10 mouse cellular contexts compared by ENCODE assay signal in the genomic region with DNA sequence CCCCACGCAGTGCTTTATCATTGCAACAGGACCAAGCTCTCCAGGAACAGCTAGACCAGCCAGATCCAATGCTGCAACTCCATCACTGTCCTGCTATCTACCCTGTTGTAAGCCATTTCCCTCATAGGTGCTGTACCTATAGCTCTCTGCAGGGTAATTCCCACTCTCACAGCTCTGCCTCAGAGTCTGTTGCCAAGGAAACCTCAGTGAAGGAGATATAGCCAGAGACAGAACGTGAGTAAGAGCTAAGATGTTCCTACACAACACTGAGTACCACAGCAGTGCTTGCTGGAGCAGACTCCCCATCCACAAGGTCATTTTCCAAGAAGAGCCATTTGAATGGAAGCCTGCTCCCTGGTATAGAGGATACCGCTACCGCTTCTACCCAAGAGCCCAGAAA. TPM values are rescaled to one million over a fixed set of nuclear protein-coding genes. Genes with fewer than 3 reads are reported as not detected.
A peak's percentile ranks its signal among the peaks of the same experiment; 100 is the strongest.
DNase-seq lines count a peak whose midpoint lies in the region; ATAC-seq lines count a peak whose summit lies in the region.
"Had no signal": no experiment of that assay in that cellular context is flagged by ENCODE, and none has a peak within 500 bp of the region (broad histone marks: within the 10 kb centered on the region; RNA-seq: fewer than 3 reads in every experiment).

No protein-coding gene starts in this region.

- H3K9ac ChIP-seq in heart, embryonic 14.5 days (ENCODE audit: low read length), result no peak overlapping the region
- no peak overlapping the region for H3K9ac ChIP-seq in heart, embryonic 11.5 days (ENCODE audit: low read depth, low read length)
- H3K9ac ChIP-seq in lung, embryonic 15.5 days, result no peak overlapping the region
- no peak overlapping the region for H3K9ac ChIP-seq in embryonic facial prominence, embryonic 15.5 days
- peak overlapping the region; percentile 51 for H3K9ac ChIP-seq in limb, embryonic 13.5 days

- no peaks in the 10 kb centered on the region for H3K9me3 ChIP-seq in heart, embryonic 14.5 days (ENCODE audit: control insufficient read depth, low read length)
- H3K9me3 ChIP-seq in heart, embryonic 11.5 days (replicated peaks; ENCODE audit: control insufficient read depth, low read length), result no peaks in the 10 kb centered on the region
- H3K9me3 ChIP-seq in lung, embryonic 15.5 days, result no peaks in the 10 kb centered on the region
- no peaks in the 10 kb centered on the region for H3K9me3 ChIP-seq in embryonic facial prominence, embryonic 15.5 days (replicated peaks)
- H3K9me3 ChIP-seq in limb, embryonic 13.5 days, result no peaks in the 10 kb centered on the region

- ATAC-seq in heart, embryonic 14.5 days (ENCODE audit: insufficient number of reproducible peaks, insufficient read depth, low FRiP score, low read depth), result no peak
- ATAC-seq in heart, embryonic 11.5 days (replicated peaks; ENCODE audit: insufficient number of reproducible peaks, low FRiP score, low TSS enrichment), result no peak
- ATAC-seq in lung, embryonic 15.5 days (ENCODE audit: borderline replicate concordance, extremely low read depth, low FRiP score, low TSS enrichment), result no peak
- no peak for ATAC-seq in embryonic facial prominence, embryonic 15.5 days (ENCODE audit: insufficient number of reproducible peaks, low FRiP score, low TSS enrichment, low read depth)
- no peak for ATAC-seq in limb, embryonic 13.5 days (ENCODE audit: low FRiP score, low read depth)

- H3K36me3 ChIP-seq in heart, embryonic 14.5 days (ENCODE audit: control insufficient read depth, insufficient read depth, low read length), result no peaks in the 10 kb centered on the region
- no peaks in the 10 kb centered on the region for H3K36me3 ChIP-seq in heart, embryonic 11.5 days (ENCODE audit: control insufficient read depth, insufficient read depth, low read length)
- H3K36me3 ChIP-seq in lung, embryonic 15.5 days, result no peaks in the 10 kb centered on the region
- H3K36me3 ChIP-seq in embryonic facial prominence, embryonic 15.5 days, result no peaks in the 10 kb centered on the region
- H3K36me3 ChIP-seq in limb, embryonic 13.5 days, result no peaks in the 10 kb centered on the region

- DNase-seq in lung, postnatal 36 days, result no peak
- DNase-seq in kidney, postnatal 4 days, result no peak
- DNase-seq: kidney, postnatal 14 days; liver had no signal

- 0 out of 4 replicates have a peak overlapping the region, but pooled peaks of 1 of the 2 experiments have one; percentile 11 for H3K27ac ChIP-seq in heart, embryonic 14.5 days (replicated peaks in 1 of 2; ENCODE audit: control insufficient read depth in 1 of 2, insufficient read depth in 1 of 2, low read depth in 2 of 2, low read length in 2 of 2)
- no peak overlapping the region for H3K27ac ChIP-seq in heart, embryonic 11.5 days (ENCODE audit: low read depth, low read length)
- no peak overlapping the region for H3K27ac ChIP-seq in lung, embryonic 15.5 days
- H3K27ac ChIP-seq in embryonic facial prominence, embryonic 15.5 days (replicated peaks), result peak overlapping the region; percentile 86
- H3K27ac ChIP-seq in limb, embryonic 13.5 days, result peak overlapping the region; percentile 87; the same call in 1 of the 2 replicates

- H3K4me1 ChIP-seq in heart, embryonic 14.5 days (ENCODE audit: control insufficient read depth in 2 of 2, insufficient read depth in 2 of 2, low read length in 2 of 2), result peaks cover 16 to 20% of the 10 kb centered on the region in 2 experiments
- H3K4me1 ChIP-seq in heart, embryonic 11.5 days (ENCODE audit: control insufficient read depth, insufficient read depth, low read length), result peaks cover 14% of the 10 kb centered on the region
- H3K4me1 ChIP-seq in lung, embryonic 15.5 days, result peaks cover 33% of the 10 kb centered on the region
- peaks cover 37% of the 10 kb centered on the region for H3K4me1 ChIP-seq in embryonic facial prominence, embryonic 15.5 days
- H3K4me1 ChIP-seq in limb, embryonic 13.5 days, result peaks cover 45% of the 10 kb centered on the region

- no peaks in the 10 kb centered on the region for H3K27me3 ChIP-seq in heart, embryonic 14.5 days (ENCODE audit: control insufficient read depth, insufficient read depth, low read length)
- H3K27me3 ChIP-seq in heart, embryonic 11.5 days (ENCODE audit: control insufficient read depth, insufficient read depth, low read length), result no peaks in the 10 kb centered on the region
- H3K27me3 ChIP-seq in lung, embryonic 15.5 days, result no peaks in the 10 kb centered on the region
- no peaks in the 10 kb centered on the region for H3K27me3 ChIP-seq in embryonic facial prominence, embryonic 15.5 days
- no peaks in the 10 kb centered on the region for H3K27me3 ChIP-seq in limb, embryonic 13.5 days

- H3K4me3 ChIP-seq in heart, embryonic 14.5 days (ENCODE audit: control insufficient read depth in 1 of 2, insufficient read depth in 1 of 2, low read depth in 1 of 2, low read length in 2 of 2), result no peak overlapping the region
- no peak overlapping the region for H3K4me3 ChIP-seq in heart, embryonic 11.5 days (ENCODE audit: low read depth, low read length)
- no peak overlapping the region for H3K4me3 ChIP-seq in lung, embryonic 15.5 days
- peak overlapping the region; percentile 35 for H3K4me3 ChIP-seq in embryonic facial prominence, embryonic 15.5 days (replicated peaks)
- H3K4me3 ChIP-seq in limb, embryonic 13.5 days, result peak overlapping the region; percentile 37
- H3K4me3 ChIP-seq: megakaryocyte, embryonic 14.5 days had no signal

- H3K4me2 ChIP-seq in heart, embryonic 14.5 days (ENCODE audit: low read length), result peak overlapping the region; percentile 64; the same call in 1 of the 2 replicates
- no peak overlapping the region for H3K4me2 ChIP-seq in heart, embryonic 11.5 days
- H3K4me2 ChIP-seq in lung, embryonic 15.5 days, result peak overlapping the region; percentile 46
- H3K4me2 ChIP-seq in embryonic facial prominence, embryonic 15.5 days (replicated peaks), result peak overlapping the region; percentile 47
- peak overlapping the region; percentile 63 for H3K4me2 ChIP-seq in limb, embryonic 13.5 days (replicated peaks)

- 80% methylated on average over 4 of the region's 4 CpGs for WGBS in heart, embryonic 14.5 days
- WGBS in heart, embryonic 11.5 days (ENCODE audit: insufficient replicate concordance), result 80% methylated on average over 4 of the region's 4 CpGs
- WGBS in lung, embryonic 15.5 days, result 80% methylated on average over 4 of the region's 4 CpGs
- 80% methylated on average over 4 of the region's 4 CpGs for WGBS in embryonic facial prominence, embryonic 15.5 days
- WGBS in limb, embryonic 13.5 days, result 80% methylated on average over 4 of the region's 4 CpGs

RNA-seq across cellular contexts. Expression of a gene that starts 1.3 kb away (rescaled TPM):
- 3.2 and 4.4 TPM in 2 replicates for polyA plus RNA-seq in heart, embryonic 14.5 days (2014; fragmentation: Nextera tagmentation; extraction: Ambion mirVana)
- 1.5 and 2.1 TPM in 2 replicates for polyA plus RNA-seq in heart, embryonic 11.5 days (2014; fragmentation: Nextera tagmentation; extraction: Ambion mirVana)
- 3.7 and 5.5 TPM in 2 replicates for polyA plus RNA-seq in lung, embryonic 15.5 days (2015; fragmentation: Nextera tagmentation; extraction: Ambion mirVana)
- 7.6 and 9.5 TPM in 2 replicates for polyA plus RNA-seq in embryonic facial prominence, embryonic 15.5 days (2015; fragmentation: Nextera tagmentation; extraction: Ambion mirVana)
- polyA plus RNA-seq in limb, embryonic 13.5 days (2015; fragmentation: Nextera tagmentation; extraction: Ambion mirVana), result 3.7 and 4.6 TPM in 2 replicates

RNA-seq across cellular contexts. Expression of a gene that starts 50.4 kb away (rescaled TPM):
- polyA plus RNA-seq in heart, embryonic 14.5 days (2014; fragmentation: Nextera tagmentation; extraction: Ambion mirVana), result 3.3 TPM in 2 replicates
- 3.6 and 5.2 TPM in 2 replicates for polyA plus RNA-seq in heart, embryonic 11.5 days (2014; fragmentation: Nextera tagmentation; extraction: Ambion mirVana)
- polyA plus RNA-seq in lung, embryonic 15.5 days (2015; fragmentation: Nextera tagmentation; extraction: Ambion mirVana), result 3.1 and 3.2 TPM in 2 replicates
- 7.0 and 14.1 TPM in 2 replicates for polyA plus RNA-seq in embryonic facial prominence, embryonic 15.5 days (2015; fragmentation: Nextera tagmentation; extraction: Ambion mirVana)
- 0.52 and 0.57 TPM in 2 replicates for polyA plus RNA-seq in limb, embryonic 13.5 days (2015; fragmentation: Nextera tagmentation; extraction: Ambion mirVana)

Comparison
In these comparisons a context has a peak if more than half of its experiments do, and no peak if none do; other contexts are left out.
1. H3K27ac ChIP-seq: peak in embryonic facial prominence, embryonic 15.5 days (single experiment) and limb, embryonic 13.5 days (single experiment); none in heart, embryonic 11.5 days (single experiment) and lung, embryonic 15.5 days (single experiment).
2. H3K4me3 ChIP-seq: peak in embryonic facial prominence, embryonic 15.5 days (single experiment) and limb, embryonic 13.5 days (single experiment); none in heart, embryonic 14.5 days (0 of 2), heart, embryonic 11.5 days (single experiment) and lung, embryonic 15.5 days (single experiment).